Mouse (Mus musculus) stomach, embryonic 15.5 days (tissue): Measurements from ENCODE around the gene Prcd. TPM values are rescaled to one million over a fixed set of nuclear protein-coding genes. Genes with fewer than 3 reads are reported as not detected.
"Not testable (repeated sequence)": the region's sequence is repeated elsewhere in the genome, so short reads cannot be mapped to it uniquely, and the experiment has no call there.

Experiments
- ATAC-seq: fragments of 200-750 bp; cut with Nextera tagmentation; 2 replicates; pipeline ENCODE4 v1.8.0; 2017; ENCODE audit warnings: low read depth, moderate number of reproducible peaks, moderate TSS enrichment; ENCODE audit not compliant: insufficient read depth, low FRiP score
- H3K27ac ChIP-seq: fragments of 300-500 bp; sonication (generic); 2 replicates; pipeline ENCODE4 v1.5.1; 2015; ENCODE audit warnings: mild to moderate bottlenecking, inconsistent platforms
- H3K27me3 ChIP-seq: fragments of 300-500 bp; sonication (generic); replicated peaks from 2 replicates; pipeline ENCODE4 v1.6.1; 2015; ENCODE audit warnings: inconsistent platforms
- H3K36me3 ChIP-seq: fragments of 300-500 bp; sonication (generic); 2 replicates; pipeline ENCODE4 v1.6.1; 2015; ENCODE audit warnings: inconsistent platforms
- H3K4me1 ChIP-seq: fragments of 300-500 bp; sonication (generic); 2 replicates; pipeline ENCODE4 v1.6.1; 2015; ENCODE audit warnings: inconsistent platforms
- H3K4me2 ChIP-seq: fragments of 300-500 bp; sonication (generic); 2 replicates; pipeline ENCODE4 v1.6.1; 2015; ENCODE audit warnings: mild to moderate bottlenecking, inconsistent platforms
- H3K4me3 ChIP-seq: fragments of 300-500 bp; sonication (generic); replicated peaks from 2 replicates; pipeline ENCODE4 v1.5.1; 2015; ENCODE audit warnings: inconsistent platforms
- H3K9ac ChIP-seq: fragments of 300-500 bp; sonication (generic); 2 replicates; pipeline ENCODE4 v1.6.1; 2015; ENCODE audit warnings: inconsistent platforms
- H3K9me3 ChIP-seq: fragments of 300-500 bp; sonication (generic); 2 replicates; pipeline ENCODE4 v1.6.1; 2016; ENCODE audit warnings: inconsistent platforms
- WGBS: fragments of 180-500 bp; shearing (Covaris S2); methylation state at CpG from one replicate; pipeline ENCODE4 v1.1.7; 2015; 5-methylcytosine and 5-hydroxymethylcytosine counted together
- polyA plus RNA-seq: library from polyadenylated mRNA; unstranded; fragments of >200 nt; fragmentation: Nextera tagmentation; extraction: Ambion mirVana; gene quantifications from 2 replicates; pipeline ENCODE4 v1.2.1, GENCODE M21; 2015

The Prcd gene
- polyA plus RNA-seq: 1.2 and 1.3 TPM in 2 replicates

DNA sequence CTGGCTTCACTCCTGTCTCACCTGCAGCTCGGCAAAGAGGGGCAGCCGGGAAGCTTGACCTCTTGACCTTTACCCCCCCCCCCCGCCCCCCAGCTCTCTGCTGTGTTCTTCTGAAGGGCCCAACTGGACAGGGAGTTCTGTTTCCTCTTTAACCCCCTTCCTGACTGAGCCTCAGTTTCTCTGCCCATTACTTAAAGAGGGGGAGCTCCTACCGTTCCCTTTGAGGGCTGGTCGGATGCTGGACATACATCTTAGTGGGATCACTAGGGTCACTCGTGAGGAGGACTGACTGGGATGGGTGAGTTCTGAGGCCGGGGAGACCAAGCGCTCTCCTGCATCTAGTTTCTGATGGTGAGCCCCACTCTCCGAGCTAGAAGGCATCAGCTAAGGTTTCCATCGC is at the start of gene Prcd:
Gene Prcd, plus strand, starts transcription at position 301 of the 400 bp plus-strand sequence.
- ATAC-seq: no peak
- no peaks in the 10 kb centered on the region for H3K9me3 ChIP-seq
- peak within 1 kb of the TSS; percentile 94 for H3K4me2 ChIP-seq
- 3% methylated on average over 10 of the region's 10 CpGs for WGBS
- H3K9ac ChIP-seq: peak within 1 kb of the TSS; percentile 61
- H3K27me3 ChIP-seq: peaks cover 27% of the 10 kb centered on the region
- H3K4me1 ChIP-seq: peaks cover 39% of the 10 kb centered on the region
- no peak within 1 kb of the TSS for H3K27ac ChIP-seq
- H3K36me3 ChIP-seq: no peaks in the 10 kb centered on the region
- peak within 1 kb of the TSS; percentile 56 for H3K4me3 ChIP-seq

DNA sequence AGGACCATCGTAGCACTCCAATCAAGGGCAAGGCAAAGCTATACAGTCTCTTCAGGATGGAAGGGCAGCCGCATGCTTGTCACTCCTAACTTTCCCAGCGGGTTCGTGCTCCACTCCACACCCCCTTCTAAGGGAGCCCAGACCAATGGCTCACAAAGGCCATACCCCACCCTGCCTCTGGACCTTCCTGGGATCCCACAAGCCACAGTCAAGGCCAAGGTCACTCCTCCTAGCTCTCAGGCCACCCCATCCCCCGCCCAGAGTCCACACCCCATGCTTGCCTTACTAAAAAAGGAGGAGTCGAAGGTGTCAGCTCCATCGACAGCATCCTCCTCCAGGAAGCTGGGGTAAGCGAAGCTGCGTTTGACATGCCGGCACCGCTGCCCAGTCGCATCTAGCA is 49.2 kb upstream of the Prcd start:
- 88% methylated on average over 12 of the region's 12 CpGs for WGBS
- Histone ChIP-seq H3K27ac (no peak overlapping the region), H3K9ac (no peak overlapping the region), H3K36me3 (peaks cover 3% of the 10 kb centered on the region; the same call in 1 of the 2 replicates), H3K27me3 (no peaks in the 10 kb centered on the region), H3K4me1 (no peaks in the 10 kb centered on the region), H3K4me3 (no peak overlapping the region), H3K4me2 (no peak overlapping the region), H3K9me3 (no peaks in the 10 kb centered on the region)
- no peak; the same call in 1 of the 2 replicates for ATAC-seq

DNA sequence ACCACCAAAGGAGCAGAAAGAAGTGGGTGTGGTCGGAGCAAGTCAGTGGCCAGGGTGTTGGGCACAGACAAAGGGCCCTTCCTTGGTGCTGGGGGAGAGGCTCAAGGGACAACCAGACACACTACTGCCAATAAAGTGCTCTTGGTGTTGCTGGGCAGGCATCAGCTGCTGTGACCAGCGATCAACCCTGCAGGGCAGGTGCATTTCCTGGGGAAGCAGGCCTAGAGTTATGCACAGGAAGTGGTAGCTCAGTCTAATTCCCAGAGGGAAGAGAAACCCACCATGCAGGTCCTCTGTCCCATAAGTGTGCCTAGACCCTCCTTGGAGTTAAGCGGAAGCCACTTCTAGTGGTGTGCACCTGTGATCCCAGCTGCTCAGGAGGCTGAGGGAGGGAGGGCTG is 45.6 kb upstream of the Prcd start:
- H3K4me3 ChIP-seq: no peak overlapping the region
- H3K27ac ChIP-seq: no peak overlapping the region
- ATAC-seq: no peak
- no peak overlapping the region for H3K4me2 ChIP-seq
- H3K9ac ChIP-seq: no peak overlapping the region
- H3K4me1 ChIP-seq: no peaks in the 10 kb centered on the region
- H3K9me3 ChIP-seq: no peaks in the 10 kb centered on the region
- WGBS: 91% methylated on average over 3 of the region's 3 CpGs
- H3K27me3 ChIP-seq: no peaks in the 10 kb centered on the region
- H3K36me3 ChIP-seq: no peaks in the 10 kb centered on the region; the same call in 1 of the 2 replicates

DNA sequence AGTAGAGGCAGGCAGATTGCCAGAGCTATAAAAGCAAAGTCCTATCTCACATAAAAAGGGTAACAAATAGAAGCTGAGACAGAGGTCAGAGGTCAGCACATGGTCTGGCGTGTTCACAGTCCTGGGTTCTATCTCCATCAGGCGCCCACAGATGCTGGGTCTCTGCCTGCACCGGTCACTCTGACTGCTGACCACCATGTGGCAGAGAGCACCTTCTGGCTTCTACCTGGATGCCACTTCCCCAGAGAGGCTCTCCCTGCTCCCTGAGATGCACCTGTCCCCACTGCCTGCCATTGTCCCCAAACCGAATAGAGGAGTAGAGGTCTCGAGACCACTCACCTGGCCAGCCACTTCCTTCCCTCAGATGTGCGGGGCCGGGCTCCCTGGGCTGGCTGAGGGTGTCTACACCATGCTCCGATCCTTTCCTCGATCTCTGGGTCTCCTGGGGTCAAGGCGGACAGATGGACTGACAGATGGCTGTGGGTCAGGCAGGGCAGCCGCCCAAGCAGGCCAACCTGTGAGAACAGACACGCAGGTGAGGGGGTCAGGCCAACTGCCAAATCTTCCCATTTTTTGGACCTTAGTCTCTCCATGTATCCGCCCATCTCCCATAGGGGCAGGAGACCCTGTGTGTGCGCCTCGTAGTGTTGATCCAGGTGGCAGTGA is 43.2 kb upstream of the Prcd start:
- Histone ChIP-seq H3K36me3 (no peaks in the 10 kb centered on the region; the same call in 1 of the 2 replicates), H3K4me3 (no peak overlapping the region), H3K4me2 (no peak overlapping the region), H3K9ac (no peak overlapping the region), H3K9me3 (no peaks in the 10 kb centered on the region), H3K4me1 (no peaks in the 10 kb centered on the region), H3K27me3 (no peaks in the 10 kb centered on the region), H3K27ac (no peak overlapping the region)
- WGBS: 84% methylated on average over 15 of the region's 15 CpGs
- no peak for ATAC-seq

DNA sequence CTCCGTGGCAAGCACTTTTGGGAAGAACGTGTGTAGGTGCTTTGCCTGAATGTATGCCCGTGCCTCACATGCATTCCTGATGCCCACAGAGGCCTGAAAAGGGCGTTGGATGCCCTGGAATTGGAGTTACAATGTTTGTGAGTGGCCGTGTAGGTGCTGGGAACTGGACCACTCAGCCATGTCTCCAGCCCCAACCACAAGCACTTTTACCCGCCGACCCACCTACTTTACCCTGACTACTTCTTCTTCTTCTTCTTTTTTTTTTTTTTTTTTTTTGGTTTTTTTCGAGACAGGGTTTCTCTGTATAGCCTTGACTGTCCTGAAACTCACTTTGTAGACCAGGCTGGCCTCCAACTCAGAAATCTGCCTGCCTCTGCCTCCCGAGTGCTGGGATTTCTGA is 42.2 kb upstream of the Prcd start:
- not testable (repeated sequence) for H3K4me3 ChIP-seq, H3K9me3 ChIP-seq, ATAC-seq, H3K36me3 ChIP-seq, H3K27me3 ChIP-seq, H3K9ac ChIP-seq, H3K27ac ChIP-seq, H3K4me1 ChIP-seq, H3K4me2 ChIP-seq
- 85% methylated on average over 8 of the region's 9 CpGs for WGBS

DNA sequence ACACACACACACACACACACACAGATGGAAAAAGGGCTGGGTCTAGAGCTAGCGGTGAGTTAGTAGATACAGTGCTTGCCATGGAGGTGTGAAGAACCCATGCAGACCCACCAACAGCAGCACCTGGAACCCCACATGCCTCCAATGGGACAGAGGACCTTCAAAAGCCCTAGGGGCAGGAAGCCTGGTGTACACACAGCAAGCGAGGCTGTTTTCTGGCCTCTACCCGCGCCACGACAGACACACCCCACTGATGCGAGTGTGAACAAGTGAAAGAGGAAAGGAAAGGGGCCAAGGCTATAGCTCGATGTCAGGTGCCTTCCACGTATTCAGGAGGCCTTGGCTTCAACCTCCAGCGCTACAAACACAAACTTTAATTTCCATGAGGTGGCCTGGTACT is 41.5 kb upstream of the Prcd start:
- peaks cover 16% of the 10 kb centered on the region for H3K4me1 ChIP-seq
- WGBS: 91% methylated on average over 9 of the region's 9 CpGs
- no peak overlapping the region for H3K27ac ChIP-seq
- no peaks in the 10 kb centered on the region; the same call in 1 of the 2 replicates for H3K36me3 ChIP-seq
- H3K27me3 ChIP-seq: no peaks in the 10 kb centered on the region
- no peak overlapping the region for H3K4me3 ChIP-seq
- ATAC-seq: no peak
- no peak overlapping the region for H3K4me2 ChIP-seq
- H3K9ac ChIP-seq: no peak overlapping the region
- H3K9me3 ChIP-seq: no peaks in the 10 kb centered on the region

DNA sequence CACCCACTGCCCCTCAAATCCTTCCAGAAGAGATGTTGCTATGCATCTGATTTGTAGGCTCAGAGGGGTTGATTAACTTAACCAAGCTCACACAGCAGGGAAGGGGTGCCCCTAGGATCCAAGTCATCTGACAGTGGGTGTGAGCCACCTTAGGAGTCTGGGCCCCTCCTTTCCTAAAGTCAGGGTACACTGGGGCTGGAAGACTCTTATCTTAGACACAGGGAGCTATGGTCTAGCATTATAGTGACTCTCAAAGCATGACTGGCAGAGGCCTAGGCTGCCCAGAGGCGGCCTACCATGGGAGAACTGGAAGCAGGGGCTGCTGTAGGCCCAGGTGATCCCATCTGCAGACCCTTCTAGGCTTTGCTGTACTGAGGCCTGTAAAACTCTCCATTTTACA is 40.8 kb upstream of the Prcd start:
- Histone ChIP-seq H3K4me3 (no peak overlapping the region), H3K4me1 (peaks cover 21% of the 10 kb centered on the region), H3K4me2 (no peak overlapping the region), H3K27me3 (no peaks in the 10 kb centered on the region), H3K9me3 (no peaks in the 10 kb centered on the region), H3K36me3 (no peaks in the 10 kb centered on the region; the same call in 1 of the 2 replicates), H3K9ac (no peak overlapping the region), H3K27ac (no peak overlapping the region)
- no peak for ATAC-seq
- WGBS: 95% methylated on average over 1 of the region's 1 CpGs

DNA sequence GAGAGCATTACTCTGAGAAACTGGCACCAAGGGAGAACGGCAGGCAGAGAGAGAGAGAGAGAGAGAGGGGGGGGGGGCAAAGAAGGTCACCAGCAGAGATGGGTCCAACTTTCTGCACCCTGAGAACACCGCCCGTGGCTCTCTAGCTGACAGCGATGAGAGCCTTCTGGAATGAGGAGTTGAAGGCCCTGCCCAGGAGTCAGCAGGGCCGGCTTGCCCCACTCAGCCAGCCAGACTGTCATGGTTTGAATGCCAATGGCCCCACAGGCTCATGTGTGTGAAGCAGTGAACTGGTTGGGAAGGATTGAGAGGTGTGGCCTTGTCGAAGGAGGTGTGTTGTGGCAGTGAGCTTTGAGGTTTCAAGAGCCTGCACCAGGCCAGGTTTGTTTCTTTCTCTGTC is 40.1 kb upstream of the Prcd start:
- H3K4me3 ChIP-seq: no peak overlapping the region
- ATAC-seq: no peak
- 90% methylated on average over 6 of the region's 6 CpGs for WGBS

DNA sequence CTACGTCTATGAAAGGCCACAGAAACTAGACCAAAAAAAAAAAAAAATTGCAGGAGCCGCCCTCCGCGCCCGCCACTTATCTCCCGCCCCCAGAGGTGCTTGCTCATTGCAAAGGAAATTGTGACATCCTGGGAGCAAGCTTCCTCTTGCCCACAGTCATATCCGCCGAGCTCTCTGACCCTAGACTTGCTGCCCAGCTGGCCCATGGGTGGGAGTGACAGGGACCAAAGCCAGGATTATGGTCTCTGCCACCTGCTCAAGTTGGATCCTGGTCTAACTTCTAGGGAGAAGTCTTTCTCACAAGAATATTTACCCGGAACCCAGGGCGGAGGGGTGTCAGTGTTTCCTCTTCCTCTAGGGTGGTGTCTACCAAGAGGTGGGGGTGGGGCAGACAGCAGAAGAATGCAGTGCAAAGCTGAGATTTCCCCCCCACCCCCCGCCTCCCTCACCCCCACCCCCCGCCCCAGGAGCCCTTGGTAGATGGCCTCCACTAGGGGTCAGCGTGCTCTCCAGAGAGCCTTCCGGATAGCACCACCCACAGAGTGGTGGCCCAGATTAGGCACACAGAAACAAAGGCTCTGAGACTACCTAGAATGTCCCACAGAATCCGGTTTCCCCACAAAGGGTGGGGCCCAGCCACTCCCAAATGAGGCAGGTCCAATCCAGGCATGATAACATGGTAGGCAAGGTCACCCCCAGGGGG is 37.4 kb upstream of the Prcd start:
- peaks cover 37% of the 10 kb centered on the region for H3K4me1 ChIP-seq
- ATAC-seq: peak; percentile 62
- H3K9me3 ChIP-seq: no peaks in the 10 kb centered on the region
- H3K4me2 ChIP-seq: peak overlapping the region; percentile 43
- 0 out of 2 replicates have a peak overlapping the region, but pooled peaks have one; percentile 0 for H3K4me3 ChIP-seq
- H3K36me3 ChIP-seq: no peaks in the 10 kb centered on the region
- peak overlapping the region; percentile 74 for H3K27ac ChIP-seq
- no peak overlapping the region for H3K9ac ChIP-seq
- 38% methylated on average over 15 of the region's 15 CpGs for WGBS
- H3K27me3 ChIP-seq: no peaks in the 10 kb centered on the region

More for the DNA sequence above, 40.1 kb upstream of the Prcd start:
- no peaks in the 10 kb centered on the region for H3K9me3 ChIP-seq
- H3K27ac ChIP-seq: no peak overlapping the region
- H3K4me2 ChIP-seq: no peak overlapping the region
- H3K4me1 ChIP-seq: peaks cover 21% of the 10 kb centered on the region
- no peak overlapping the region for H3K9ac ChIP-seq
- H3K27me3 ChIP-seq: no peaks in the 10 kb centered on the region
- H3K36me3 ChIP-seq: no peaks in the 10 kb centered on the region; the same call in 1 of the 2 replicates

DNA sequence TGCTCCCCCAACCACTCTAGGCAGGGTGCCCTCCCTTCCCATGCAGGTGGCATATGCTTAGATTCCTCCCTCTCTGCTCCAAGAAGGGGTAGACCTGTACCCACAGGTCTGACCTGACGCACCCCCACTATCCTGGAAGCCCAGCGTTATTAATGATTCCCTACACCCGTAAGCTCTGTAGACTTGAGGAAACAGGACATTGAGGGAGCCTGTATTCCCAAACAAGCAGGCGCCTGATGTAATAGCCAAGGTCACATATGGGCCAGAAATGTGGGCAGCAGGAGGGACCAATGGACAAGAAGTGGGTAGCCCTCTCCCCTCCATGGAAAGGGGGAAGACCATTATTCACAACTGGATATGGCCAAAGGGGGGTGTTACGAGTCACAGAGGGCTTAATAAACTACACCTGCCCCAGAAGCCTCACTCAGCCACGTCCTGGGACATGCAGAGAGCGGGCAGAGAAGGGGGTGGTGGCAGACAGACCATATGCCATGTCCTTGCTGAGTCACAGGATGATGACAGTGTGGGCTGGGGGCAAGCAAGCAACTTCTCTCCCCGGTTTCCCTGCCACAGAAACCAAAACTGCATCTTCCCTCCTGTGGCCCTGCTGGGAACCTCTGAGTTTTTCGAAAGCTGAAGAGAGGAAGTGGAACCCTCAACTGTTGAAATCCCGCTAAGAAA is 36.8 kb upstream of the Prcd start:
- H3K36me3 ChIP-seq: no peaks in the 10 kb centered on the region
- H3K27ac ChIP-seq: peak overlapping the region; percentile 74
- no peak for ATAC-seq
- no peaks in the 10 kb centered on the region for H3K27me3 ChIP-seq
- no peak overlapping the region for H3K9ac ChIP-seq
- no peaks in the 10 kb centered on the region for H3K9me3 ChIP-seq
- H3K4me3 ChIP-seq: no peak overlapping the region
- H3K4me2 ChIP-seq: peak overlapping the region; percentile 43
- H3K4me1 ChIP-seq: peaks cover 40% of the 10 kb centered on the region
- WGBS: 63% methylated on average over 10 of the region's 10 CpGs

DNA sequence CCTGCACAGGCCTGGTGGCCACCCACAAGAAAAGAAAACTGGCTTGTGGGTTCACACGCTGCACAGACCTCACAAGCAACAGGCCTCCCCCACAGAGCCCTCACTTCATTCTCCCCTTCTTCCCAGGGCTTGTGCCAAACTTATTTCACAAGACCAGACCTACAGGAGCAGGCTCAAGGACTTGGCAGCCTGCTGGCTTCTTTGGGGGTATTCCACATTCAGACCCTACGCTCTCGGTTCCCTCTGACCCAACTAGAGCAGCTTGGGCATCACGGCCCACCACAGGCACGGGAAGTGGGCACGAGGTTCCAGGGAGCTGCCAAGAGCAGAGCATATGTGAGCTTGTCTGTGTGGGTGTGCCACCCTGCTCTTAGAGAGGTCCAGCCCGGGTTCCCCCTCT is 35.7 kb upstream of the Prcd start:
- Histone ChIP-seq H3K9me3 (no peaks in the 10 kb centered on the region), H3K36me3 (no peaks in the 10 kb centered on the region), H3K27ac (no peak overlapping the region), H3K27me3 (no peaks in the 10 kb centered on the region), H3K9ac (no peak overlapping the region), H3K4me2 (no peak overlapping the region), H3K4me1 (peaks cover 51% of the 10 kb centered on the region), H3K4me3 (no peak overlapping the region)
- ATAC-seq: no peak
- 77% methylated on average over 7 of the region's 7 CpGs for WGBS

DNA sequence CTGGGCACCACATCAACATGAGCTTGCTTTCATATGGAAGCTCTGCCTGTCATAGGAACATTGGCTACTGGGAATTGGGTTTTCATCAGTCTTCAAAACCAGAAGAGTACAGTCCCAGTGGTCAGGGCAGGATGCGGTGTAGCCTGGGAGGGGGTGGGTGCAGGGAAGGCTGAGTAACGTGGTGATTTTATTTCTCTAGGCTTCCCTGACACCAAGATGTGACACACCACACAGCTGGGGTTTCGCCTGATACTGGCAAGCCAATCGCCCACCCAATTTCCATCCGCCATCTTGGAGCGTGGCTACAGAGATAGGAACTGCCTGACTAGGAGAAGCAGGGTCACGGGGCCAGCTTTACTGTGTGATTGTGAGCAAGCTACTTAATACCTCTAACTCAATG is 34.7 kb upstream of the Prcd start:
- no peak overlapping the region for H3K27ac ChIP-seq
- no peaks in the 10 kb centered on the region for H3K27me3 ChIP-seq
- no peak overlapping the region for H3K4me3 ChIP-seq
- 92% methylated on average over 7 of the region's 7 CpGs for WGBS
- ATAC-seq: no peak
- peaks cover 60% of the 10 kb centered on the region for H3K4me1 ChIP-seq
- no peak overlapping the region for H3K9ac ChIP-seq
- H3K4me2 ChIP-seq: no peak overlapping the region
- H3K36me3 ChIP-seq: no peaks in the 10 kb centered on the region
- no peaks in the 10 kb centered on the region for H3K9me3 ChIP-seq
